Mouse (Mus musculus) E14TG2a.4 (cell line): Measurements from ENCODE around the gene Zcchc14.
A peak's percentile ranks its signal among the peaks of the same experiment; 100 is the strongest.
"Not testable (repeated sequence)": the region's sequence is repeated elsewhere in the genome, so short reads cannot be mapped to it uniquely, and the experiment has no call there.

Experiments used
- H3K27me3 ChIP-seq: 2 replicates; pipeline ENCODE4 v1.6.1; 2014; ENCODE audit warnings: low read length, control low read depth; ENCODE audit not compliant: insufficient read depth
- H3K36me3 ChIP-seq: 2 replicates; pipeline ENCODE4 v1.6.1; 2014; ENCODE audit warnings: low read length, control low read depth; ENCODE audit not compliant: insufficient read depth
- H3K4me1 ChIP-seq: replicated peaks from 2 replicates; pipeline ENCODE4 v1.6.1; 2014; ENCODE audit warnings: low read depth, low read length, control low read depth
- H3K4me3 ChIP-seq: replicated peaks from 2 replicates; pipeline ENCODE4 v1.5.1; 2014; ENCODE audit warnings: mild to moderate bottlenecking, low read length
- H3K9me3 ChIP-seq: 2 replicates; pipeline ENCODE4 v1.6.1; 2014; ENCODE audit warnings: low read length, control low read depth
- CTCF ChIP-seq: conservative IDR thresholded peaks from 2 replicates; pipeline ENCODE4 v1.5.1; 2014; ENCODE audit warnings: low read length
- NANOG ChIP-seq: IDR thresholded peaks from 2 replicates; pipeline ENCODE4 v1.6.1; 2014; ENCODE audit warnings: borderline replicate concordance, low read length, mixed read lengths
- POU5F1 ChIP-seq: IDR thresholded peaks from 2 replicates; pipeline ENCODE4 v1.6.1; 2014; ENCODE audit warnings: low read length, borderline replicate concordance

The Zcchc14 gene

DNA sequence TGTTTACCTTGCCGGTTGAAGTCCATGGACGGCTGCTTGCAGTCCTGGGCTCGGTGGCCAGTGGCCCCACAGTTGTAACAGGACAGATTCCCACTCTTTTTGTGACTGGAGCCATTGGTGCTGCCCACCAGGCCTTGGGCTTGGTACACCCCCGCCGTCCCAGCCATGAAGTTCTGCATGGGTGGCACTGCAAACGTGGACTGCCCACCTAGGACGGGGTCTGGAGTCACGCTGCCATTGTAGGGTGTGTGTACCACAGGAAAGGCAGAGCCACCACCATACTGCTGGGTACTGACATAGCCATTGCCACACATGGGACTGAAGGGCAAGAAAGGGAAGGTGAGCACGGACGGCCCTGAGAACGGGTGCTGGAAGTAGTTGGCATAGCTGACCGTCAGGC, 48.9 kb downstream of the Zcchc14 start:
- Histone ChIP-seq H3K36me3 (peaks cover 77% of the 10 kb centered on the region), H3K27me3 (no peaks in the 10 kb centered on the region), H3K4me3 (peak overlapping the region; percentile 61), H3K4me1 (peaks cover 65% of the 10 kb centered on the region), H3K9me3 (no peaks in the 10 kb centered on the region)
- TF ChIP-seq POU5F1 (no peak), NANOG (no peak), CTCF (no peak)

DNA sequence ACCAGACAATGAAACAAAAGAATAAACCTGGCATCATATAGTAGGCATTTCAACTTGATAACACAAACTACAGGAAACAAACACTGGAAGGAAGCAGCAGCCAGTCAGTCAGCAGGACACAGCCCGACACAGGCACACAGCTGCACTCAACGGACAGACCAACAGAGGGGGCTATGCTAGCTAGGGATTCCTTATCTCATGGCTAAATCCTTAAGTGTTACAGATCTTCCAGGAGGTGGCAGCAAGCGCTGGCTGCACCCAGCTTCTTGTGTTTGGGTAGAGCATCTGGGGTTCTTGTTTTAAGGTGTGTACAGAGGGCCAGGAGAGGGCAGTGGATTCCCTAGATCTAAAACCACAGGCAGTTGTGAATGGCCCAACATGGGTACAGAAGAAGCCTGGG, 49.8 kb downstream of the Zcchc14 start:
- Histone ChIP-seq H3K36me3 (peaks cover 73% of the 10 kb centered on the region), H3K27me3 (no peaks in the 10 kb centered on the region), H3K4me3 (no peak overlapping the region), H3K4me1 (peaks cover 69% of the 10 kb centered on the region), H3K9me3 (no peaks in the 10 kb centered on the region)
- peak; percentile 81 for TF ChIP-seq CTCF
- TF ChIP-seq POU5F1: no peak

DNA sequence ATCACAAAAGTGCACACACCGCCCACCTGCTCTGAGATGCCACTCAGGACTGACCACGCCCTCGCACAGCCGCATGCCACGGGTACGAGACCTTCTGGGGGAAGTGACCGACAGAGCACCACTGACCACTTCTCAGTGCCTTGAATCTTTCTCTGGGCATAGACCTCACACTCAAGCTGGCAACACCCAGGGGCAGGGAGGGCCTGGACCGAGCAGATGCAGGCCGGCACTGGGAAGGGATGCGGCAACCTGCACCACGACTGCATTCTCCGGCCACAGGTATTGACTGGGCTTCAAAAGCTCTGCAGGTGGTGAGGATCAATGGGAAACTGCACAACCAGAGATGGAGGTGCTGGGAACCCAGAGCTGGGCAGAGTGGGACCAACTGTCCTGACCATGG, 50.3 kb downstream of the Zcchc14 start:
- no peak for TF ChIP-seq NANOG
- Histone ChIP-seq H3K9me3 (no peaks in the 10 kb centered on the region), H3K36me3 (peaks cover 73% of the 10 kb centered on the region), H3K4me1 (peaks cover 69% of the 10 kb centered on the region), H3K4me3 (no peak overlapping the region), H3K27me3 (no peaks in the 10 kb centered on the region)

DNA sequence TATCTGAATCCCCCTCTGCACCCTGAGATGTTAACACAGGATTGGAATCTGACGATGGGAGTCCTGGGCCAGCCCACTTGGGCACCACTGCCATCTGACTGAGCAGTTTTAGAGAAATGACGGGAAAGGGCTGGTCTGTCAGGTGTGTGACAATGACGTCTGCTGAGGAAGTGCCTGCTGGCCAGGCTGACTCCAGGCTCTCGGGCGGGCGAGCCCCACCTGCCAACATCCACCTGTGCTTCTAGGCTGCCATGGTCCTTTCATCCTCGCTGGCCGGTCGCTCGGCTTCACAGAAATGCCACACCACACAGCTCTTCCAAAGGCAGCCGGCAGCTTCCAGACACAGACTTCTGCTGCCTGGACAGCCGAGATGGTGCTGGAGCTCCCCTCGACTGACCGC, 52.9 kb downstream of the Zcchc14 start:
- H3K27me3 ChIP-seq: no peaks in the 10 kb centered on the region
- H3K9me3 ChIP-seq: no peaks in the 10 kb centered on the region
- H3K4me1 ChIP-seq: peaks cover 58% of the 10 kb centered on the region
- peaks cover 75% of the 10 kb centered on the region for H3K36me3 ChIP-seq
- TF ChIP-seq CTCF (no peak), NANOG (no peak), POU5F1 (no peak)
- no peak overlapping the region for H3K4me3 ChIP-seq

DNA sequence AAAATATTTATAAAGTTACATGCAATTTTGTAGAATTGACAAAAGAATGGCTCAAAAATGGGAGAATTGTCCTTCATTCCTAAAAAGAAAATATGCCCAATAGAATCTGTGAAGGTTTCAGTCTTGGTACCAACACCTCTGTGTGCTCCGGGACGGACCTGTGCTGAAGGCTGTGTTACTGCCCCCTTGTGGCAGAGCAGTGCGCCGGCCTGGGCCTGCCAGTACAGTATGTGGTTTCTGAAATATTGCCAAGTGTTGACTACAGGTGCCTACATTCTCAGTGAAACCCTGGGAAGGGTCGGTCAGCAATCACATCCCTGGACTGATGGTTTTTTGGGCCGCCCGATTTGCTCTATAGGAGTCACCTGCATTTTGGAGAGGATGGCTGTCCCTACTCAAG, 53.8 kb downstream of the Zcchc14 start:
- TF ChIP-seq POU5F1: no peak
- TF ChIP-seq NANOG: no peak
- TF ChIP-seq CTCF: peak; percentile 96
- peaks cover 77% of the 10 kb centered on the region for H3K36me3 ChIP-seq
- peaks cover 55% of the 10 kb centered on the region for H3K4me1 ChIP-seq
- H3K9me3 ChIP-seq: no peaks in the 10 kb centered on the region
- H3K4me3 ChIP-seq: no peak overlapping the region
- H3K27me3 ChIP-seq: no peaks in the 10 kb centered on the region

DNA sequence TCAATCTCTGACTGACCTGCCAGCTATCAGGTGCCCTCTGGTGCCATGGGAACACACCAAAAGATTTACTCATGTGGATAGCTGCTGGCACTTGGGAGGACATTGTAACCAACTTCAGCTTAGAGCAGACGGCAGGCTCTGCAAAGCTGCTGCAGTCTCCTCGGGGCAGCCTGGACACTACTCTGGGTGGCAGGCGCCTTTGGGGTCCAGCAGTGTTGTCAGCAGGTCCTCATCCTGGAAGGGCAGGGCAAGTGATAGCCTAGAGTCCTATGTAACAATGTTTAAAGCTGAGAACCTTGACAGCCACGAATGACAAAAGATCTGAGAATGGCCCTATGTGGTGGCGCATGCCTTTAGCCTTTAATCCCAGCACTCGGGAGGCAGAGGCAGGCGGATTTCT, 54.5 kb downstream of the Zcchc14 start:
- no peak overlapping the region for H3K4me3 ChIP-seq
- TF ChIP-seq NANOG (no peak), POU5F1 (no peak), CTCF (no peak)
- H3K36me3 ChIP-seq: peaks cover 80% of the 10 kb centered on the region
- no peaks in the 10 kb centered on the region for H3K9me3 ChIP-seq
- H3K27me3 ChIP-seq: no peaks in the 10 kb centered on the region
- peaks cover 58% of the 10 kb centered on the region for H3K4me1 ChIP-seq

DNA sequence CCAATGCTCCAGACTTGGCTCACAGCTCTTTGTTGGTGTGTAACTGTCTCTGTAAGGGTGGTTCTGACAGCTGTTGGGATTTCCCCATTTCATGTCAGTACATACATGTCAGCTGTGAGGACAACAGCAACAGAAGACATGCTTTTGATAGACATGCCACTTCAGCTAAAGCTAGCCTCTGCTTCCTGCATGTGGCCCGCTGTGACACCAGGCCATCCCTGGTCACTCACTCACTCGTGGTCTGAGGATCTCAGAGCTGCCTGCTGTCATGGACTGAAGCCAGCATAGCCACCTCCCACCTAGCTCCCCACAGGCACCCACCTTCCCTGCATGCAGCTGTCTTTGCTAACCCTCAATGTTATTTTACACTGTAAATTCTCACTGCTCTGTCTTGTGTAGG, 55.2 kb downstream of the Zcchc14 start:
- not testable (repeated sequence) for H3K9me3 ChIP-seq, H3K4me3 ChIP-seq, H3K27me3 ChIP-seq
- Histone ChIP-seq H3K36me3 (peaks cover 86% of the 10 kb centered on the region), H3K4me1 (peaks cover 63% of the 10 kb centered on the region)

DNA sequence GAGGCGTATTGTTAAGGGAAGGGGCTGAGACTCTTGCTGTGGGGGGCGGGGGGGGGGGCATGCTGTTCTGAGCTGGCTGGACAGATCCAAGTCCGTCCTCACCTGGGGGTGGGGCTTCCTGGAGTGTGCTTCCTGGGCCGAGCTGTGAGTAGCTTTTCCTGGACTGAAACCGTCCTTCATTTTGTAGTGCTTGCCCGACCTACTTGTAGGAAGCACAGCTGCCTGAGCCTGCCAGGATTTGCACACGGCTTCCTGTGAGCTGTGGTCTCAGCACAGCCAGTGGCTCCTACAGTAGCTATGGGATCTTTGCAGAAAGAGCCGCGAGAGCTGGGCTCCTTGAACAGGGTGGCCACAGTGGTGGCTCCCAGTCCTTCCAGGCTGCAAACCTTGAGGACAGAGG, 58.7 kb downstream of the Zcchc14 start:
- no peak overlapping the region for H3K4me3 ChIP-seq
- H3K4me1 ChIP-seq: peaks cover 61% of the 10 kb centered on the region
- TF ChIP-seq CTCF: no peak
- TF ChIP-seq POU5F1: no peak
- no peak for TF ChIP-seq NANOG
- H3K27me3 ChIP-seq: no peaks in the 10 kb centered on the region
- H3K9me3 ChIP-seq: no peaks in the 10 kb centered on the region
- peaks cover 64% of the 10 kb centered on the region for H3K36me3 ChIP-seq

DNA sequence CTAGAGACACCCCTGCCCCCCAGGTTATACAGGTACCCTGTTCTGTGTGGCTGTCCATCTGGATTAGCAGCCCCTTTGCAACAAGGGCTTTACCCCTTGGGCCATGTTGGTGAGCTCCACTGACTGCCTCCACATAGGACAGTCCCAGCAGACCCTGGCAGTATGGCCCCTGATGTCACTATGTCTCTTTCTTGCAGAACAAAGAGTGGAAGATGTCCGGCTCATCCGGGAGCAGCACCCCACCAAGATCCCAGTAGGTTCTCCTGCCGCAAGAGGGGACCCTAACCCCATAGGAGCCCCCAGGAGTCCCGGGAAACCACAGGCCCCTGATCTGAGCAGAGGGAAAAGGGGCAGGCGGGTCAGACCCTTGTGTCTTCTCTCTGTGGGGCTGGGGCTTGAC, 59.4 kb downstream of the Zcchc14 start:
- TF ChIP-seq NANOG: no peak
- TF ChIP-seq POU5F1: no peak
- no peak for TF ChIP-seq CTCF
- H3K27me3 ChIP-seq: no peaks in the 10 kb centered on the region
- H3K4me1 ChIP-seq: peaks cover 67% of the 10 kb centered on the region
- H3K4me3 ChIP-seq: no peak overlapping the region
- peaks cover 64% of the 10 kb centered on the region for H3K36me3 ChIP-seq
- no peaks in the 10 kb centered on the region for H3K9me3 ChIP-seq
